Mouse (Mus musculus) left cerebral cortex, adult 9 months (tissue): Measurements from ENCODE around the gene Sult3a1.
"Not testable (repeated sequence)": the region's sequence is repeated elsewhere in the genome, so short reads cannot be mapped to it uniquely, and the experiment has no call there.

Experiments
- DNase-seq, 2 experiments: peaks; one replicate each; pipeline ENCODE4 v3.0.0; 2022; ENCODE audit warnings: low spot score in 2 of 2

The Sult3a1 gene

DNA sequence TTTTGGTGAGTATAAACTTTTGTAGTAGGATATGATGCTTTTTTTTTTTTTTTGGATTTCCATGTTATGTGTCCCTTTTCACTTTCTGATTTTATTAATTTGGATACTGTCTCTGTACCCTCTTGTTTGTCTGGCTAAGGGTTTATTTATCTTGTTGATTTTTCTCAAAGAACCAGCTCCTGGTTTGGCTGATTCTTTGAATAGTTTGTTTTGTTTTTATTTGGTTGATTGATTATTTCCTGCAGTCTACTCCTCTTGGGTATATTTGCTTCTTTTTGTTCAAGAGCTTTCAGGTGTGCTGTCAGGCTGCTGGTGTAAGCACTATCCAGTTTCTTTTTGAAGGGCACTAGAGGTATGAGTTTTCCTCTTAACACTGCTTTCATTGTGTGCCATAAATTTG is at the start of gene Sult3a1:
Sult3a1 (plus strand) TSS at position 301 of the 400 bp plus-strand sequence.
- no peak for DNase-seq

- no peak for DNase-seq
Measured at GRCm38 (mm10) chr10:33811807-33812206, 45.7 kb upstream of the Sult3a1 start.

GRCm38 (mm10) chr10:33814266-33814665 is 43.3 kb upstream of the Sult3a1 start:
- DNase-seq, result no peak

GRCm38 (mm10) chr10:33816923-33817322 is 40.6 kb upstream of the Sult3a1 start:
- DNase-seq, result no peak

GRCm38 (mm10) chr10:33820892-33821291 is 36.6 kb upstream of the Sult3a1 start:
- no peak for DNase-seq

DNA sequence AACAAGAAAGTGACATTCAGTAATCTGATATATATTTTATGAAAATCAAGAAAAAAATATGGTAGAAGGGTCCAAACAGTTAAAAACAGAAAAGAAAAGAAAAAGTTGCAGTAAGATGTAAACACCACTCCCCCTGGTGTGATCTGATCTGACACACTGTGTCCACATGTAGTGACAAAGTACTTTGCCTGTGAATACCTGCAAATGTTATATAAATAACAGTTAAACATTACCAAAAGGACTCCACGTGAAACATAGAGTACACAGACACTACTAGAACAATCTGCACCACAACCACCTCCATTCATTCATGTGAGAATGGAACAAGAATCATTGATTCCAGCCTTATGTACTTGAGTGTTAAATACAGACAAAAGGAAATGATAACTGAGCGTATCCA is 8.5 kb downstream of the Sult3a1 start:
- DNase-seq, result no peak

DNA sequence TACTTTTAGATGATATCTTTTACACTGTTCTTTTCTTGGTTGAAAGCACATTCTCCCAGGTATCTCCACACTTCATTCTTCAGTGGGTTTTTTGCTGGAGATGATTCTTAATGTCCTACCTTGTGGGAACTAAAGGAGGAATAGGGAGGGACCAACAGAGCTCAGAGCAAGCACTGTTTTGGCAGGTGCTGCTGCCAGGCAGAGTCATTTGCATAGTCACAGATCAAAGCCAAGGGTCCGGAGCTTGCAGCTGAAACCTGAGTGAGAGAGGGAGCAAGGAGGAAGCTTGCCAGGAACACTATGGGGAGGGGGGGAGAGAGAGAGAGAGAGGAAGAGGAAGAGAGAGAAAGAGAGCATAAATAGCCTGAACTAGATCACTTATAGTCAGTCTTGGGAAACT is 12.9 kb downstream of the Sult3a1 start:
- no peak for DNase-seq

DNA sequence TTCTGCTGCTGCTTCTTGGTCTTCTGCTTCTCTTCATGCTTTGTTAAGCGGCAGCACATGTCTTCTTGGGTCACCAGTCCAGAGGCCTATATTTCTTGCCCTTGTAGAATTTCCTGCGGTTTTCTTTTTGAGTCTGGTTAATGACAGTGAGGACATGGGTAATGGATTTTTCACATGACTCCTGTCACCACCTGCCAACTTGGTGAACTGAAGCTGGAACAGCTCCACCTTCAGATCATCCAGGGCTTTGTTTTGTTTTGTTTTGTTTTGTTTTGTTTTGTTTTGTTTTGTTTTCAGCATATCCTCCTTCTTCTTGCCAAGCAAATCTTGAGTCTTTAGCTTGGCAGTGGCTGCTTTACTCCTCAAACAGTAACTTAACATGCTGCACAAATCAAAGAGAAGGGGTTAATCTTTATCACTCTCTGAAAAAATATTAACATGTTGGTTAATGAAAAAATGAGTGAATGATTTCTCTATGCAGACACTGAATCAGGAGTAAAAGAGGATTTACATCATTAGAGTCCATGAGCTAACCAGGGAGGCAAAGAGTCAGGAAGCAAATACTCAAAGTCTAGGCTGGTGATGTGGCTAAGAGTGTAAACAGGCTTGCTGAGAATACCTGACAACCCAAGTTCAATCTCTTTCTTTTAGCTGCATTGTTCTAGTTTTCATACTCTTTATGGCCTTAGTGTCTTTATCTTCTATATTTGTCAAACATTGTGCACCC is 15.3 kb downstream of the Sult3a1 start:
- no peak for DNase-seq

- not testable (repeated sequence) for DNase-seq
Measured at GRCm38 (mm10) chr10:33882411-33882810, 24.9 kb downstream of the Sult3a1 start.

- DNase-seq, result not testable (repeated sequence)
Measured at GRCm38 (mm10) chr10:33901520-33901919, 44.0 kb downstream of the Sult3a1 start.

GRCm38 (mm10) chr10:33904530-33905481 is 47.3 kb downstream of the Sult3a1 start, which contains the start of gene Rsph4a:
Gene Rsph4a, plus strand, starts transcription at chr10:33905111.
- DNase-seq, result peak; percentile 15 to 58

- DNase-seq, result no peak
Measured at GRCm38 (mm10) chr10:33905489-33905888, 48.0 kb downstream of the Sult3a1 start.
